Mouse (Mus musculus) forelimb bud, embryonic 11.5 days (tissue): ENCODE data around the gene St6galnac5.

Experiments
- DNase-seq: peaks from one replicate; pipeline ENCODE4 v3.0.0-alpha.2; 2012; ENCODE audit warnings: low read depth, low spot score

St6galnac5 gene

GRCm38 (mm10) chr3:152867654-152868525, 114.2 kb downstream of the St6galnac5 start:
- no peak for DNase-seq

- DNase-seq = no peak
These were observed 115.7 kb downstream of the St6galnac5 start for GRCm38 (mm10) chr3:152866035-152866965.

- no peak for DNase-seq
These were observed 120.1 kb downstream of the St6galnac5 start for GRCm38 (mm10) chr3:152861978-152862377.

GRCm38 (mm10) chr3:152861450-152861849, 120.6 kb downstream of the St6galnac5 start:
- DNase-seq = no peak

- no peak for DNase-seq
These were observed 126.0 kb downstream of the St6galnac5 start for GRCm38 (mm10) chr3:152856095-152856494.

- DNase-seq = peak; percentile 25
These were observed 126.9 kb downstream of the St6galnac5 start for GRCm38 (mm10) chr3:152855006-152855614.

- no peak for DNase-seq
These were observed 138.1 kb downstream of the St6galnac5 start for GRCm38 (mm10) chr3:152843925-152844324.

- no peak for DNase-seq
These were observed 139.4 kb downstream of the St6galnac5 start for GRCm38 (mm10) chr3:152842648-152843047.

GRCm38 (mm10) chr3:152841264-152841663, 140.8 kb downstream of the St6galnac5 start:
- no peak for DNase-seq

- no peak for DNase-seq
These were observed 144.1 kb downstream of the St6galnac5 start for GRCm38 (mm10) chr3:152837938-152838337.

- no peak for DNase-seq
These were observed 144.6 kb downstream of the St6galnac5 start for GRCm38 (mm10) chr3:152837407-152837806.

- DNase-seq = no peak
These were observed 149.6 kb downstream of the St6galnac5 start for GRCm38 (mm10) chr3:152832436-152832835.

GRCm38 (mm10) chr3:152831974-152832373, 150.1 kb downstream of the St6galnac5 start:
- no peak for DNase-seq

- DNase-seq = no peak
These were observed 150.7 kb downstream of the St6galnac5 start for GRCm38 (mm10) chr3:152831377-152831776.

GRCm38 (mm10) chr3:152821202-152821601, 160.8 kb downstream of the St6galnac5 start:
- DNase-seq = peak; percentile 83

GRCm38 (mm10) chr3:152820406-152820805, 161.6 kb downstream of the St6galnac5 start:
- no peak for DNase-seq

- DNase-seq = no peak
These were observed 166.9 kb downstream of the St6galnac5 start for GRCm38 (mm10) chr3:152815110-152815509.

GRCm38 (mm10) chr3:152813905-152814304, 168.1 kb downstream of the St6galnac5 start:
- no peak for DNase-seq

- DNase-seq = peak; percentile 34
These were observed 182.2 kb downstream of the St6galnac5 start for GRCm38 (mm10) chr3:152799738-152800431.

GRCm38 (mm10) chr3:152797354-152797753, 184.7 kb downstream of the St6galnac5 start:
- no peak for DNase-seq

GRCm38 (mm10) chr3:152796216-152796615, 185.8 kb downstream of the St6galnac5 start:
- no peak for DNase-seq
